Mouse (Mus musculus) thymus, adult 2 months (tissue): ENCODE results near the gene Pafah1b1.

Experiments used
- CTCF ChIP-seq: fragments of 200-500 bp; IDR thresholded peaks from 2 replicates; pipeline ENCODE4 v1.5.1; 2012; ENCODE audit warnings: mild to moderate bottlenecking, control low read depth, low read length, moderate library complexity, borderline replicate concordance; ENCODE audit not compliant: control insufficient read depth, poor library complexity, insufficient read depth; ENCODE audit errors: extremely low read depth
- POLR2A ChIP-seq: fragments of 200-500 bp; IDR thresholded peaks from 2 replicates; pipeline ENCODE4 v1.6.1; 2012; ENCODE audit warnings: mild to moderate bottlenecking, low read length, control low read depth, moderate library complexity; ENCODE audit not compliant: control insufficient read depth, poor library complexity, insufficient read depth; ENCODE audit errors: extremely low read depth

DNA sequence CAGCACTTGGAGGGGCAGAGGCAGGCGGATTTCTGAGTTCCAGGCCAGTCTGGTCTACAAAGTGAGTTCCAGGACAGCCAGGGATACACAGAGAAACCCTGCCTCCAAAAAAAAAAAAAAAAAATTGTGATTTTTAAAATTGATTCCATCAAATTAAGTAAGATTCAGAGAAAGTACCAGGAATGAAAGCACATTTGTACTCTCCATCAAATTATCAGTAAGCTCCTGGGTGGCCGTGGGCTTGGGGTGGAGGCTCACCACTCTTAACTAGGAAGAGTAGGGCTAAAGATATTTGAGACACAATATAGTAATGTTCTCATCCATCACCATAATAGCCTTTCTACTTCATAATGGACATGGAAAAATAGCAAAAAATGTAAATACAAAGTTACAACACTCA, 3.3 kb downstream of the Pafah1b1 start:
- TF ChIP-seq CTCF (no peak), POLR2A (no peak)
